Mouse (Mus musculus): ENCODE measurements around the gene Prkaa2. TPM values are rescaled to one million over a fixed set of nuclear protein-coding genes. Genes with fewer than 3 reads are reported as not detected.

Gene Prkaa2
- polyA plus RNA-seq, 1 experiment from 2014 or later: 8.8 TPM

- Histone ChIP-seq H3K4me1 (ENCODE audit: insufficient read depth, low read length) (peaks cover 7% of the 10 kb centered on the region; the same call in 1 of the 2 replicates), H3K9ac (replicated peaks; ENCODE audit: low read length) (no peak overlapping the region), H3K4me3 (ENCODE audit: low read length) (no peak overlapping the region), H3K36me3 (ENCODE audit: insufficient read depth, low read length) (no peaks in the 10 kb centered on the region), H3K27me3 (ENCODE audit: insufficient read depth, low read length) (peaks cover 8% of the 10 kb centered on the region; the same call in 1 of the 2 replicates), H3K27ac (ENCODE audit: low read length) (no peak overlapping the region), H3K4me2 (replicated peaks; ENCODE audit: low read depth, low read length) (no peak overlapping the region), H3K9me3 (ENCODE audit: low read length) (no peaks in the 10 kb centered on the region)
- no peak for ATAC-seq (ENCODE audit: low FRiP score, low TSS enrichment)
- WGBS: 75% methylated on average over 11 of the region's 11 CpGs
Observed at GRCm38 (mm10) chr4:105111770-105112169, 2.1 kb upstream of the Prkaa2 start.

- WGBS: 67% methylated on average over 4 of the region's 4 CpGs
- no peaks in the 10 kb centered on the region for H3K36me3 ChIP-seq (ENCODE audit: insufficient read depth, low read length)
Observed at GRCm38 (mm10) chr4:105110684-105111035, 970 bp upstream of the Prkaa2 start.

DNA sequence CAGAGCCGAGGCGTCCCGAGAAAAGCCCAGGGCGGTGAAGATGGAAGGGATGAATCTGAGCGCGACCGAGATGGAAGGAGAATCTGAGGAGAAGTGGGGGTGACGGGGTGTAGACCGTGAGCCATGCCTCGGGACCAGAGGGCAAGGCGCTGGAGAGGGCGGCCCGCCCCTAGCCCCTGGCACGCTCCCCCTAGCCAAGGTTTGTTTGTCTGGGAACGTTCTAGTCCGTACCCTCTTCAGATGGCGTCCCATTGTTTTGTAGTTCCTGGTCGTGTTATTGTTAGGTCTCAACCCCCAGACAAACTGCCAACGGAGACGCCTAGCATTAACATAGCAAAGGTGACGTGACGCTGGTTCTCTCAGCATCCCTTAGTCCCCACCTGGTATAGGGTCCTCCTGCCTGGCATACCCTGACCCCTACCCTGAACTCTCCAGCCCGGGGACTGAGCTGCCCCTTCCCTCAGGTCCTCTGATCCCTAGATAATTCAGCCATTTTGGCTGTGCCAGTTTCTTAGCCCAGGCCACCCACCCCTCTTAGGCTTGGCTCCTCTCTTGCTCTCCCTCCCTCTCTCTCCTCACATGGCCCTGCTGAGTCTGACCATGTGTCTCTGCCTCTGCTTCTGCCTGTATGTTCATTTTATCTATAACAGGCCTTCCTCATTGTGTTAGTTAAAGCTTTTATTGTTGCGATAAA, 447 bp upstream of the Prkaa2 start:
- peak overlapping the region; percentile 98 for H3K4me2 ChIP-seq (replicated peaks; ENCODE audit: low read depth, low read length)
- peak overlapping the region; percentile 75 for H3K4me3 ChIP-seq (ENCODE audit: low read length)
- 4% methylated on average over 23 of the region's 24 CpGs for WGBS
- peak overlapping the region; percentile 84 for H3K27ac ChIP-seq (ENCODE audit: low read length)
- peak; percentile 79 for ATAC-seq (ENCODE audit: low FRiP score, low TSS enrichment)
- H3K9me3 ChIP-seq (ENCODE audit: low read length): no peaks in the 10 kb centered on the region
- H3K4me1 ChIP-seq (ENCODE audit: insufficient read depth, low read length): peaks cover 7% of the 10 kb centered on the region; the same call in 1 of the 2 replicates
- peaks cover 8% of the 10 kb centered on the region; the same call in 1 of the 2 replicates for H3K27me3 ChIP-seq (ENCODE audit: insufficient read depth, low read length)
- H3K9ac ChIP-seq (replicated peaks; ENCODE audit: low read length): peak overlapping the region; percentile 77
- no peaks in the 10 kb centered on the region for H3K36me3 ChIP-seq (ENCODE audit: insufficient read depth, low read length)

More at GRCm38 (mm10) chr4:105110684-105111035, 970 bp upstream of the Prkaa2 start:
- H3K4me1 ChIP-seq (ENCODE audit: insufficient read depth, low read length): peaks cover 7% of the 10 kb centered on the region; the same call in 1 of the 2 replicates
- H3K9me3 ChIP-seq (ENCODE audit: low read length): no peaks in the 10 kb centered on the region
- no peak for ATAC-seq (ENCODE audit: low FRiP score, low TSS enrichment)
- H3K4me3 ChIP-seq (ENCODE audit: low read length): peak overlapping the region; percentile 75
- peak overlapping the region; percentile 77 for H3K9ac ChIP-seq (replicated peaks; ENCODE audit: low read length)
- peak overlapping the region; percentile 98 for H3K4me2 ChIP-seq (replicated peaks; ENCODE audit: low read depth, low read length)
- H3K27ac ChIP-seq (ENCODE audit: low read length): no peak overlapping the region
- peaks cover 8% of the 10 kb centered on the region; the same call in 1 of the 2 replicates for H3K27me3 ChIP-seq (ENCODE audit: insufficient read depth, low read length)

DNA sequence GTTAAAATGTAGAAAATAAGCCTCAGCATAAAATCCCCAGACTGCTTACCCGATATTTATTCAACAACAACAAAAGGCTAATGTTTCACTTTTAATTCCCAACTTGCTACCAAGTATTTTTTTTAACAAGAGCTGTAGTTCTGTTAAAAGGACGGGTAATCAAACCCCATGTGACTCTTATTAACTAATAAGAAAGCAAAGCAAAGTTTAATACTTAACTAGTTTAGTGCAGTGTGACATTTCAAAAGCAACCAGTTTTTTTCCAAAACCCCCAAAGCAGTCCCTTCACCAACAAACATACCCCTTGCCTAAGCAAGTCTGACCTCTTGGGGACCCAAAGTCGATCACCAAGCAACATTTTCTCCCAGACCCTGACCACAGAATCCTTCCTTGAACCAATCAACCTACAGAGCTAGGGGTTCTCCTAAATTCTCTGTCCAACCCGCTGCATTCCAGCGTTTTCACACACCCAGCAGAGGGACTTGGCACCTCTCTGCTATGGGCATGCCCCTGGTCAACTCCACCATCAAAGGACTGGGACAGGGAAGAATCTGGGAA, 970 bp downstream of the Prkaa2 start:
- Histone ChIP-seq H3K36me3 (ENCODE audit: insufficient read depth, low read length) (no peaks in the 10 kb centered on the region), H3K27me3 (ENCODE audit: insufficient read depth, low read length) (peaks cover 8% of the 10 kb centered on the region; the same call in 1 of the 2 replicates), H3K9me3 (ENCODE audit: low read length) (no peaks in the 10 kb centered on the region), H3K4me3 (ENCODE audit: low read length) (peak overlapping the region; percentile 75), H3K9ac (replicated peaks; ENCODE audit: low read length) (peak overlapping the region; percentile 77), H3K4me1 (ENCODE audit: insufficient read depth, low read length) (peaks cover 7% of the 10 kb centered on the region; the same call in 1 of the 2 replicates), H3K4me2 (replicated peaks; ENCODE audit: low read depth, low read length) (peak overlapping the region; percentile 98), H3K27ac (ENCODE audit: low read length) (peak overlapping the region; percentile 84)
- peak; percentile 49 for ATAC-seq (ENCODE audit: low FRiP score, low TSS enrichment)
- WGBS: 17% methylated on average over 5 of the region's 5 CpGs

DNA sequence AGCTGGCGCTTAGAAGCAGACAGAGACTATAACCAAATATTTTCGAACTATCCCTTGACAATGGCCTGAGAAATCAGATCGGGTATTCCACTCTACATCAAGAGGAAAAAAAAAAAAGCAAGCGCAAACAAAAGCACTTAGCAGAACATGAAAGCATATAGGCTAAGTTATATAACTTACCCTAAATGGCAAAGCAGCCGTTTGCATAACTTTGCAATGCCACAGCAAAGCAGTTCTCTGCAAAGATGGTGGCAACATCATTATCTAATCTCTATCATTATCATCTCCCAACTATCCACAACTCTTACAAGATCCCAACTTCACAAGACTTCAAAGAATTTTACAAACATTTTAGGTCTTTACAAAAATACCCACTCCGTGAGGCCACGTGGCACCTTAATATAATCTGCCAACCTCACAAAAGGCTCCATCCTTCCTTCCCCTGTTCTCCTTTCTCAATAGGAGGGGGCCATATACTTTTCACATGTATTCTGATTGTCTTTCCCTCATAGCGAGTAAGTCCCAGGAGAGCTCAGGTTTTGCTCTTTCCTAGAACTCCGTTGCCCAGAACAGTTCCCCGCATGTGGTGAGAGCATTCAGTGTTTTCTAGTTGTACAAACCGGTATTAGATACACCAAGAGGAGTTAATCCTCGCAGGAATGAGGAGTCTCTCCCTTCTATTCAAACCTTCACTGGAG, 1.6 kb downstream of the Prkaa2 start:
- H3K9ac ChIP-seq (replicated peaks; ENCODE audit: low read length): no peak overlapping the region
- WGBS: 65% methylated on average over 12 of the region's 12 CpGs
- peaks cover 8% of the 10 kb centered on the region; the same call in 1 of the 2 replicates for H3K27me3 ChIP-seq (ENCODE audit: insufficient read depth, low read length)
- ATAC-seq (ENCODE audit: low FRiP score, low TSS enrichment): no peak
- peaks cover 7% of the 10 kb centered on the region; the same call in 1 of the 2 replicates for H3K4me1 ChIP-seq (ENCODE audit: insufficient read depth, low read length)
- peak overlapping the region; percentile 75 for H3K4me3 ChIP-seq (ENCODE audit: low read length)
- no peaks in the 10 kb centered on the region for H3K9me3 ChIP-seq (ENCODE audit: low read length)
- H3K36me3 ChIP-seq (ENCODE audit: insufficient read depth, low read length): no peaks in the 10 kb centered on the region
- H3K4me2 ChIP-seq (replicated peaks; ENCODE audit: low read depth, low read length): peak overlapping the region; percentile 98
- H3K27ac ChIP-seq (ENCODE audit: low read length): peak overlapping the region; percentile 51; the same call in 1 of the 2 replicates

DNA sequence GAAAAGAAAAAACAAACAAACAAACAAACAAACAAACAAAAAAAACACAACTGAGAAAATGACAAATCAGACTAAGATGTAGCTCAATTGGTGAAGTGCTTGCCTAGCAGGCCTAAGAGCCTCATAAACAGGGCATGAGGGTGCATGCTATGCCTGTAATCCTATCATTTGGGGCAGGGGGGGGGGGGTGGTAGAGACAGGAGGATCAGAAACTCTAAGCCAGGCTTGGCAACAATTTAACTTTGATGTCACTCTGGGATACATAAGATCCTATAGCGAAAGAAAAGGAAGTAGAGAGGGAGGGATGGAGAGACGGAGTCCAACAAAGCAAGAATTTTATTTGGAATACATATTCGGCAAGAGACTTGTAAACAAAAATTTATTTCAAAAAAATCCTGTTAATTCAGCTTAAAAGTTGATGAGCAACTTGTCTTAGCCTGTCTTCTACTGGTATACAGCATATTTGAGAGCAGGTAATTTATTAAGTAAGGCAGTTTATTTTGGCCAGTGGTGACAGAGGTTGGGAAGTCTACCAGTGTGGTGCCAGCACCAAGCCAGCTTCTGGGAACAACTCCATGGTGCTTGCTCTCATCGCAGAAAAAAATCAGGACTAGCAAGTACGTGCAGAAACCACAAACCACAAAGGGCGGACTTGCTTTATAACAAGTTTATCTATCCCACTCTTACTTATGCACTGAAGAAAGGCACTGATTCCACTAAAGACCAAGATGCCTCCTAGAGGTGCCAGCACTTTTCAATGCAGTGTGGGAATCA, 5.4 kb downstream of the Prkaa2 start:
- WGBS: 89% methylated on average over 6 of the region's 6 CpGs
- no peak for ATAC-seq (ENCODE audit: low FRiP score, low TSS enrichment)
- no peak overlapping the region for H3K4me2 ChIP-seq (replicated peaks; ENCODE audit: low read depth, low read length)
- no peak overlapping the region for H3K4me3 ChIP-seq (ENCODE audit: low read length)
- no peaks in the 10 kb centered on the region for H3K36me3 ChIP-seq (ENCODE audit: insufficient read depth, low read length)
- H3K4me1 ChIP-seq (ENCODE audit: insufficient read depth, low read length): no peaks in the 10 kb centered on the region
- H3K27ac ChIP-seq (ENCODE audit: low read length): no peak overlapping the region
- H3K27me3 ChIP-seq (ENCODE audit: insufficient read depth, low read length): peaks cover 8% of the 10 kb centered on the region; the same call in 1 of the 2 replicates
- no peaks in the 10 kb centered on the region for H3K9me3 ChIP-seq (ENCODE audit: low read length)
- no peak overlapping the region for H3K9ac ChIP-seq (replicated peaks; ENCODE audit: low read length)

DNA sequence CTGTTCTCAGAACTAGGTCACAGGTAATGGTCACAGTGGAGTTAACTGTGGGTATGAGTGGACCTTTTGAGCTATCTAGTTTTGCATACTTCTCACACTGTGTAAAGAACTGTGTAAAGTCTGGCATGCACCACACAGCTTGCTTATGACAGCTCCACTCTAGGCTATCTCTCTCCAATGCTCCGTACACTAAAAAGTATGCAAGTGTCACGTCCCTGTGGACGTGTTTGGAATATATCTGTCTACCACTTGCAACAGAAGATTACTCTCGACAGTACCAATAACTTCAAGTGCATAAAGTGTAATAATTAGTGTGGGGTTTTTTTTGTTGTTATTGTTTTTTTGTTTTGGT, 8.4 kb downstream of the Prkaa2 start:
- H3K36me3 ChIP-seq (ENCODE audit: insufficient read depth, low read length): no peaks in the 10 kb centered on the region
- H3K4me2 ChIP-seq (replicated peaks; ENCODE audit: low read depth, low read length): no peak overlapping the region
- no peak for ATAC-seq (ENCODE audit: low FRiP score, low TSS enrichment)
- H3K4me3 ChIP-seq (ENCODE audit: low read length): no peak overlapping the region
- no peak overlapping the region for H3K9ac ChIP-seq (replicated peaks; ENCODE audit: low read length)
- no peak overlapping the region for H3K27ac ChIP-seq (ENCODE audit: low read length)
- no peaks in the 10 kb centered on the region for H3K9me3 ChIP-seq (ENCODE audit: low read length)
- H3K4me1 ChIP-seq (ENCODE audit: insufficient read depth, low read length): no peaks in the 10 kb centered on the region
- WGBS: 75% methylated on average over 4 of the region's 4 CpGs
- no peaks in the 10 kb centered on the region for H3K27me3 ChIP-seq (ENCODE audit: insufficient read depth, low read length)

GRCm38 (mm10) chr4:105100508-105101336, 9.0 kb downstream of the Prkaa2 start:
- ATAC-seq (ENCODE audit: low FRiP score, low TSS enrichment): no peak
- no peak overlapping the region for H3K4me3 ChIP-seq (ENCODE audit: low read length)
- H3K4me2 ChIP-seq (replicated peaks; ENCODE audit: low read depth, low read length): no peak overlapping the region
- no peak overlapping the region for H3K9ac ChIP-seq (replicated peaks; ENCODE audit: low read length)
- no peaks in the 10 kb centered on the region for H3K4me1 ChIP-seq (ENCODE audit: insufficient read depth, low read length)
- H3K36me3 ChIP-seq (ENCODE audit: insufficient read depth, low read length): no peaks in the 10 kb centered on the region
- no peaks in the 10 kb centered on the region for H3K9me3 ChIP-seq (ENCODE audit: low read length)
- no peak overlapping the region for H3K27ac ChIP-seq (ENCODE audit: low read length)
- H3K27me3 ChIP-seq (ENCODE audit: insufficient read depth, low read length): no peaks in the 10 kb centered on the region
- WGBS: 52% methylated on average over 5 of the region's 5 CpGs

- ATAC-seq (ENCODE audit: low FRiP score, low TSS enrichment): no peak
- no peak overlapping the region for H3K9ac ChIP-seq (replicated peaks; ENCODE audit: low read length)
- H3K27me3 ChIP-seq (ENCODE audit: insufficient read depth, low read length): no peaks in the 10 kb centered on the region
- no peak overlapping the region for H3K4me2 ChIP-seq (replicated peaks; ENCODE audit: low read depth, low read length)
- WGBS: 88% methylated on average over 7 of the region's 7 CpGs
- no peaks in the 10 kb centered on the region for H3K4me1 ChIP-seq (ENCODE audit: insufficient read depth, low read length)
- H3K4me3 ChIP-seq (ENCODE audit: low read length): no peak overlapping the region
- H3K9me3 ChIP-seq (ENCODE audit: low read length): no peaks in the 10 kb centered on the region
- no peaks in the 10 kb centered on the region for H3K36me3 ChIP-seq (ENCODE audit: insufficient read depth, low read length)
- H3K27ac ChIP-seq (ENCODE audit: low read length): no peak overlapping the region
Observed at GRCm38 (mm10) chr4:105098660-105099059, 11.0 kb downstream of the Prkaa2 start.

Measured in kidney, embryonic 16.5 days (tissue).